Mouse (Mus musculus) myocyte (in vitro differentiated cells): ENCODE measurements around the gene Pi4kb. TPM values are rescaled to one million over a fixed set of nuclear protein-coding genes. Genes with fewer than 3 reads are reported as not detected.
A peak's percentile ranks its signal among the peaks of the same experiment; 100 is the strongest.
"Not testable (repeated sequence)": the region's sequence is repeated elsewhere in the genome, so short reads cannot be mapped to it uniquely, and the experiment has no call there.

Experiments used
- H3K27me3 ChIP-seq: one replicate; pipeline ENCODE4 v1.6.1; 2011; ENCODE audit not compliant: control insufficient read depth, insufficient read depth, insufficient read length
- H3K36me3 ChIP-seq: one replicate; pipeline ENCODE4 v1.6.1; 2011; ENCODE audit not compliant: control insufficient read depth, insufficient read depth
- H3K4me2 ChIP-seq: one replicate; pipeline ENCODE4 v1.6.1; 2011; ENCODE audit warnings: low read depth, control low read depth
- H3K4me3 ChIP-seq: one replicate; pipeline ENCODE4 v1.5.1; 2011; ENCODE audit warnings: mild to moderate bottlenecking, control low read depth, moderate library complexity
- H3K79me2 ChIP-seq: one replicate; pipeline ENCODE4 v1.6.1; 2011; ENCODE audit not compliant: control insufficient read depth, insufficient read depth
- H3ac ChIP-seq: one replicate; pipeline ENCODE4 v1.6.1; 2011; ENCODE audit not compliant: control insufficient read depth, insufficient read length
- CEBPB ChIP-seq: IDR thresholded peaks from 2 replicates; pipeline ENCODE4 v1.6.1; 2011; ENCODE audit warnings: mild to moderate bottlenecking, moderate library complexity; ENCODE audit not compliant: poor library complexity, insufficient read depth, severe bottlenecking
- MAX ChIP-seq: IDR thresholded peaks from one replicate; pipeline ENCODE4 v1.6.1; 2011; ENCODE audit warnings: low read depth, mild to moderate bottlenecking, control low read depth
- MYOD1 ChIP-seq, 3 experiments: IDR thresholded peaks; one replicate each; pipeline ENCODE4 v1.6.1; 2011; ENCODE audit warnings: control low read depth in 2 of 3, low read depth in 2 of 3, mild to moderate bottlenecking in 2 of 3, moderate library complexity in 1 of 3; ENCODE audit not compliant: insufficient read length in 2 of 3, control insufficient read depth in 1 of 3
- MYOG ChIP-seq, 3 experiments: IDR thresholded peaks; one replicate each; pipeline ENCODE4 v1.6.1; 2011; ENCODE audit warnings: control low read depth in 2 of 3, low read depth in 2 of 3, mild to moderate bottlenecking in 2 of 3; ENCODE audit not compliant: insufficient read length in 2 of 3, control insufficient read depth in 1 of 3, insufficient read depth in 1 of 3
- POLR2A ChIP-seq: IDR thresholded peaks from one replicate; pipeline ENCODE4 v1.6.1; 2011; ENCODE audit warnings: low read depth, mild to moderate bottlenecking, control low read depth, moderate library complexity; ENCODE audit not compliant: insufficient read length
- POLR2AphosphoS2 ChIP-seq: IDR thresholded peaks from one replicate; pipeline ENCODE4 v1.6.1; 2011; ENCODE audit warnings: low read depth, control low read depth; ENCODE audit not compliant: insufficient read length
- REST ChIP-seq: IDR thresholded peaks from one replicate; pipeline ENCODE4 v1.6.1; 2011; ENCODE audit warnings: mild to moderate bottlenecking, control low read depth, moderate library complexity; ENCODE audit not compliant: insufficient read depth, insufficient read length
- USF1 ChIP-seq: IDR thresholded peaks from one replicate; pipeline ENCODE4 v1.6.1; 2011; ENCODE audit warnings: low read depth, mild to moderate bottlenecking, control low read depth, moderate library complexity
- polyA plus RNA-seq: library from polyadenylated mRNA; unstranded; fragments of >200 nt; fragmentation: generic; extraction: Trizol; gene quantifications from one replicate; pipeline ENCODE4 v1.2.1, GENCODE M21; 2012; ENCODE audit warnings: missing spikeins

The Pi4kb gene
- 44.9 TPM for polyA plus RNA-seq

GRCm38 (mm10) chr3:94974528-94975422 is at the start of gene Pi4kb:
Pi4kb (plus strand) TSS chr3:94974731.
- peak; percentile 68 for TF ChIP-seq POLR2AphosphoS2
- no peak for TF ChIP-seq USF1
- TF ChIP-seq CEBPB: no peak
- TF ChIP-seq REST: no peak
- TF ChIP-seq MAX: peak; percentile 95
- peak in 2 of 3 experiments; percentile 17 to 22 for TF ChIP-seq MYOG (IDR thresholded peaks at IDR 0.05; ENCODE audit: control insufficient read depth in 1 of 3, insufficient read depth in 1 of 3, insufficient read length in 2 of 3, low read depth in 2 of 3)
- TF ChIP-seq POLR2A: peak; percentile 70
- TF ChIP-seq MYOD1 (IDR thresholded peaks at IDR 0.05; ENCODE audit: control insufficient read depth in 1 of 3, insufficient read length in 2 of 3, low read depth in 2 of 3): peak in 2 of 3 experiments; percentile 23 to 47
- Histone ChIP-seq H3ac (peak within 1 kb of the TSS; percentile 44), H3K36me3 (no peaks in the 10 kb centered on the region), H3K27me3 (no peaks in the 10 kb centered on the region), H3K4me2 (peak within 1 kb of the TSS; percentile 99), H3K79me2 (peaks cover 47% of the 10 kb centered on the region), H3K4me3 (peak within 1 kb of the TSS; percentile 90)

GRCm38 (mm10) chr3:94926301-94926736 is 48.2 kb upstream of the Pi4kb start:
- H3ac ChIP-seq, H3K79me2 ChIP-seq, H3K4me2 ChIP-seq, H3K4me3 ChIP-seq, H3K36me3 ChIP-seq: not testable (repeated sequence)
- peaks cover 16% of the 10 kb centered on the region for H3K27me3 ChIP-seq

GRCm38 (mm10) chr3:94928979-94929378 is 45.6 kb upstream of the Pi4kb start:
- H3K27me3 ChIP-seq, H3K4me2 ChIP-seq: not testable (repeated sequence)

GRCm38 (mm10) chr3:94930386-94931266 is 43.9 kb upstream of the Pi4kb start:
- H3K36me3 ChIP-seq, H3K79me2 ChIP-seq, H3K4me3 ChIP-seq, H3ac ChIP-seq, H3K4me2 ChIP-seq, H3K27me3 ChIP-seq: not testable (repeated sequence)

More at GRCm38 (mm10) chr3:94928979-94929378, 45.6 kb upstream of the Pi4kb start:
- H3K36me3 ChIP-seq, H3K4me3 ChIP-seq, H3ac ChIP-seq, H3K79me2 ChIP-seq: not testable (repeated sequence)

GRCm38 (mm10) chr3:94931427-94932082 is 43.0 kb upstream of the Pi4kb start:
- H3K36me3 ChIP-seq, H3ac ChIP-seq, H3K4me2 ChIP-seq, H3K27me3 ChIP-seq, H3K4me3 ChIP-seq, H3K79me2 ChIP-seq: not testable (repeated sequence)

GRCm38 (mm10) chr3:94932279-94932678 is 42.3 kb upstream of the Pi4kb start:
- H3K4me3 ChIP-seq, H3K27me3 ChIP-seq, H3K36me3 ChIP-seq, H3ac ChIP-seq, H3K79me2 ChIP-seq: not testable (repeated sequence)
- H3K4me2 ChIP-seq: peak overlapping the region; percentile 40
